Mouse (Mus musculus): ENCODE data around the gene Slc5a6. TPM values are rescaled to one million over a fixed set of nuclear protein-coding genes. Genes with fewer than 3 reads are reported as not detected.
A peak's percentile ranks its signal among the peaks of the same experiment; 100 is the strongest.

Slc5a6 gene
- polyA plus RNA-seq (2015; fragmentation: Nextera tagmentation; extraction: Ambion mirVana) = 10.9 and 11.5 TPM in 2 replicates

DNA sequence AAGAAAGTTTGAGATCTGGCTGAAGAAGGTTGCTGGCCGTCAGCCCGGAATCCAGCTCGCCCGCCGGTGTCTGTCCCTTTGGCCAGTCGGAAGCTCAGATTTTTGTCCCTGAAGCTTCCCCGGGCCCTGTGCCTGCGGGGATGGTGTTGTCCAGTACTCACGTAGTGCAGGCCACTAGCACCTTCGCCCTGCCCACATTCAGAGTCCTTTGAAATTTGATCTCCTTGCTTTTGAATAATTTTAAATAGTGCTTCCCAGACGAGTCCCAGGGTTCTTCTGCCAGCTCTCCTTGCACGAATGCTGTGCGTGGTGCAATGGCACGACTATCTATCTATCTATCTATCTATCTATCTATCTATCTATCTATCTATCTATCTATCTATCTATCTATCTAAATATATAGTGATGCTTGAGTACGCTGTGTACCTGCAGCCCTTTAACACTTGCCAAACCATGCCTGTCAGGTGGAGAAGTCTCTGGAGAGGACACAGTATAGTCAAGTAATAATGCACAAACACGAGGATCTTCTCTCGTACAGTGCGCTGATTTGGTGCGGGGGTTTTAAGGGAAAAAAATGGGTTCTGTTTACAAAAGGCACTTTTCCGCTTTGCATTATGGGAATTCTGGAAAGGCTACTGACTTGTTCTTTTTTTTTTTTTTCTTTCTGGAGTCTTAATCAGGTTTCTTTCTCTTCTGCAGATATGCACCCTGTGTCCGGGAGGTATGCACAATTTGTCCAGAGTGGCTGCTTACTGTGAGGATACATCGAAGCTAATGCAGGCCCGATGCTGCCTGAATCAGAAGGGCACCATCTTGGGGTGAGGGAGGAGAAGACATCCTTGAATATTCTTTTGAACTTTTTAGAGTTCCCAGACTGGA lies at the start of gene Slc5a6:
Gene Slc5a6, minus strand, starts transcription at position 162 of the 879 bp plus-strand sequence.
- H3K4me3 ChIP-seq = peak within 1 kb of the TSS; percentile 75
- H3K9me3 ChIP-seq (replicated peaks) = no peaks in the 10 kb centered on the region
- WGBS = under 1% methylated on average over 23 of the region's 23 CpGs
- peak within 1 kb of the TSS; percentile 89 for H3K9ac ChIP-seq
- H3K27me3 ChIP-seq = no peaks in the 10 kb centered on the region
- peak within 1 kb of the TSS; percentile 90 for H3K27ac ChIP-seq
- H3K4me2 ChIP-seq = peak within 1 kb of the TSS; percentile 76
- ATAC-seq = peak; percentile 9; the same call in 1 of the 2 replicates
- peaks cover 20% of the 10 kb centered on the region for H3K4me1 ChIP-seq
- H3K36me3 ChIP-seq (ENCODE audit: poor library complexity, severe bottlenecking) = 0 out of 2 replicates have a peak, but pooled peaks cover 13% of the 10 kb centered on the region

DNA sequence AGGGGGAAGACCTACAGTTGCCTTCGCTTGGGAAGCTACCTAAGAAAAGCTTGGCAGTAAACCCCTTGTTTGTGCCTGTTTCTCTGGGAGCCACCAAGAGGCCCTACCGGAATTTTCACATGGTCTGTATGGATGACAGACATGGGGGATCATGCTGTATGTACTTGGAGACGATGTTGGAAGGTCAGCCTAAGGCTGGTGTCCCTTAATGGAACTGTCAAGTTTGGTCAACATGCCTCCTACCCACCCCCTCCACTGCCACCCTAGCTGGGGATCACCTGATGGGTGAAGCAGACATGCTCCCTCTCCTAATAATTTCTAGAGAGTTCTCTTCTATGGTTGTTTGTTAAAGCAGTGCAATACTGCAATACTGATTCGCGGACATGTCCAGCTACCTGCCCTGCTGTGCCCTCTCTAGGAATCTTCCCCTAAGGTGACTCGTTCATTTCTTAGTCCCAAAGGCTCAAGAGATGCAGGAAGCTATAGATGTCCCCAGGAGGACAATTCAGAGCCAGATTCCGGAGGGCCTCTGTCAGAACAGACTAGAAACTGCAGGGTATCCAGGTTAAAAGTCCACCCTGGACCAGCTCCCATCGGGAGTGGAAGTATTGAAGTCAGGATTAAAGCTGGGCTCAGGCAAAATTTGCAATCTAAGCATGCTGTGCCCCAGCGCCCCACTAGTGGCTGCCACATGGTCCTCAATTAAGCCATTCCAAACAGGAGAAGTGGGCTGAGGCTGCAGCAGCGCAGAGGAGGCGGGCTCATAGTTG lies 47.2 kb upstream of the Slc5a6 start:
- Histone ChIP-seq H3K4me2 (peak overlapping the region; percentile 72), H3K36me3 (ENCODE audit: poor library complexity, severe bottlenecking) (no peaks in the 10 kb centered on the region), H3K27me3 (peaks cover 90% of the 10 kb centered on the region), H3K27ac (no peak overlapping the region), H3K4me1 (peaks cover 36% of the 10 kb centered on the region), H3K4me3 (peak overlapping the region; percentile 43), H3K9ac (0 out of 2 replicates have a peak overlapping the region, but pooled peaks have one; percentile 16), H3K9me3 (replicated peaks) (no peaks in the 10 kb centered on the region)
- ATAC-seq = no peak
- WGBS = 23% methylated on average over 11 of the region's 11 CpGs

DNA sequence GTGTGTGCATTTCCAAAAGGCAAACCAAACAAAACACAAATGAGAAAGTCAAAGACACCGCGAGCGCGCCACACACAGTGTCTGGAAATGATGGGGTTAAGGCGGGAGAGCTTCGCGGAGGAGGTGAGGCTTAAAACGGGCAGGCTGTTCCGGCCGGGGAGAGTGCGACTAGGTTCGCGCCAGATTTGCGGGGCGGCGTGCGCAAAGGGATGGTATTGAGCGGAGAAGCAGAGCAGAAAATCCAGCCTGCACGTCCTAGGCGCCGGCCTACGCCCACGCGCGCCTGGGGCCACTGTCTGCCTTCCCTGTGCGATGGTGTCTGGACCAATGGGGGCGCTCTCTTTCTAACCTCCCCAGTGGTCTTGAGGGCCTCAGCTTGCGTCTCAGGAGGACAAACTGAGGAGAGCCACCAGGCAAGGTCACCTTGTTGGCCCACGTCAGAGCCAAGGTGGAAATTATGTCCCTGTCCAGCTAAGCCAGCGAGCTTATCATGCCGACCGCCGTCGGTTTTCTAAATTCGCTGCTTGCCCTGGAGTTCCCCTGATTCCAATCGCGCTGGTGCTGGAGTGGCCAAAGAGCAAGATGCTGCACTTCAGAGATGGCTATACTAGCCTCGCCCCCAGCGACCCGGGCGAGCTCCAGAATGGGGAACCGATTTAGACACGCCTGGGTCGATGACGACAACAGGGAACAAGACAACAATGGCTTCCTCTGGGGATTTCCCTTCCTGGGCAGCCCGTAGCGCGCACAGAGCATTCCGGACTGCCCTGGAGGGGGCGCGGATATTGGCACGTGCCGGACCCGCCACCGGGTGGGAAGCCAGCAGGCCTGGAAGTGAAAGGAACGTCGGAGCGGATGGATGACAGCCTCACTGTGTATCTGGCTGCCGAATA lies 46.3 kb upstream of the Slc5a6 start:
- under 1% methylated on average over 59 of the region's 59 CpGs for WGBS
- Histone ChIP-seq H3K36me3 (ENCODE audit: poor library complexity, severe bottlenecking) (no peaks in the 10 kb centered on the region), H3K27me3 (peaks cover 98% of the 10 kb centered on the region), H3K9ac (0 out of 2 replicates have a peak overlapping the region, but pooled peaks have one; percentile 16), H3K4me3 (peak overlapping the region; percentile 43), H3K4me2 (peak overlapping the region; percentile 72), H3K27ac (no peak overlapping the region), H3K4me1 (peaks cover 36% of the 10 kb centered on the region), H3K9me3 (replicated peaks) (no peaks in the 10 kb centered on the region)
- no peak for ATAC-seq

DNA sequence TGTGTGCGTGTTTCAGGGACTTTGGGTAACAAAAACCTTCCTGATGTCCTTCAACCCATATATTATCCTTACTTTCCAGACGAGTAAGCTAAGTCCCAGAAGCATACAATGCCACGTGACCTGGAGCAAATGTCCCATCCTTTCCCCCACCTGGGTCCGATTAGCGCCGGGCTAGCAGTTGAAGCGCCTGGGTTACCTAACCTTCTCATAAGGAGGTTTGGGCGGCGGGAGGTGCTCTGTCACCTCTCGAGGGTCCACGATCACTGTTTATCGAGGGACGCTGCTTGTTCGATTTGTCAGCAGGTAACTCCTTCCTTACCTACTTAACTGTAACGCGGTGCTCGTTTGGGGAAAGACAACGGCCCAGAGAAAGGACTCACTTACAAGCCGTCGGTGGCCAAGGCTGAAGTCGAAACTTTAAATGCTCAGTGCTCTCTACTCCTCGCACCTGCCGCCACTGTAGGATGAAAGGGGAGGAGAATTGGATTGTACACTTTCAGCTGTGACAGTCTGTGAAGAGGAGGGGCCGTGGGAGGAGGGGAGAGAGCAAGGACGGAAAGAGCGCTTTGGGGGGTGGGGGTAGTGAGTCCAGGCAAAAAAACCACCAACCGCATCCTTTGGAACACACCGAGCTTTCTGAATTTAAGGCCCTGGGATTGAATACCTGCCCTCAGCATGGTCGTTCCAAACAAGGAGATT lies 45.5 kb upstream of the Slc5a6 start:
- Histone ChIP-seq H3K4me3 (peak overlapping the region; percentile 43), H3K9ac (no peak overlapping the region), H3K27ac (no peak overlapping the region), H3K4me2 (peak overlapping the region; percentile 72), H3K9me3 (replicated peaks) (no peaks in the 10 kb centered on the region), H3K36me3 (ENCODE audit: poor library complexity, severe bottlenecking) (no peaks in the 10 kb centered on the region), H3K4me1 (peaks cover 36% of the 10 kb centered on the region), H3K27me3 (peaks cover 99% of the 10 kb centered on the region)
- 3% methylated on average over 29 of the region's 29 CpGs for WGBS
- ATAC-seq = no peak

DNA sequence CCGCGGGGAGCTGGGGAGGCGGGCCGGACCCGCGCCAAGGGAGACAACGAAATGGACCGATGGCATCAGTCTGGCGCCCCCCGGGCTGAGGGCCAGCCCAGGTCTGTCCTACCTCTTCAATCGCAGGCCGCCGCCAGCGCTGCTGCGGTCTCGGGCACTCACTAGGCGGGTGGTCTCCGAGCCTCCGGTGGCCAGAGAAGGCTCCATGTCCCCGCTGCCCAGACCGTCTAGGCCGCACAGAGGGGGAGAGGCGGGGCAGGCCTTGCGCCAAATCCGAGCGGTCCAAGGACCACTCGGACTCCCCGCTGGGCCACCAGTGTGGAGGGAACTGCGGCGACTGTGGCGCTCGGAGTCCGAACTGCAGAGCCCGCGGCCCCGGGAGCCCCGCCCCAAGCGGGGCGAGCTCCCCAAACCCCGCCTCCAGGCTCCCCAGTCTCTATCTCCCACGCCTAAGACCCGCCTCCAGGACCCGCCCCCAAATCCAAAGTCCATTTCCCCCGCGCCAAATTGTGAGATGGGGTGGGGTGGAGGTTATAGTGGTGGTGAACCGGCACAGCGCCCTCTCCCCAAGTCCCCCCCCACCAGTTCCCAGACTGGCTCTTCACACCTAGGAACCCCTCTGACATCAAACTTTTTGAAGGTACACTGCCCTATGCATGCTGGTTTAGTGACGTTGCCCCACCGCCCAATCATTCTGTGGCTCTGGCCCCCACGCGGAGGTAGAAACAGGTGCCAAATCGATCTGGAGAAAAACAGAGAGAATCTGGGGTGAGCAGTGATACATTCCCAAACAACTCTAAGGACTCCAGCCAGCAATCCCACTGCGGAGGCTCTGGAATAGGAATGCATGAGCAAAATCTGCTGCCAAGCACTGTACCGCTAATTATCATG lies 44.7 kb upstream of the Slc5a6 start:
- Histone ChIP-seq H3K27ac (no peak overlapping the region), H3K9ac (peak overlapping the region; percentile 61), H3K4me3 (peak overlapping the region; percentile 43), H3K4me1 (peaks cover 36% of the 10 kb centered on the region), H3K36me3 (ENCODE audit: poor library complexity, severe bottlenecking) (no peaks in the 10 kb centered on the region), H3K9me3 (replicated peaks) (no peaks in the 10 kb centered on the region), H3K27me3 (peaks cover 99% of the 10 kb centered on the region), H3K4me2 (peak overlapping the region; percentile 72)
- ATAC-seq = peak; percentile 68
- under 1% methylated on average over 52 of the region's 54 CpGs for WGBS

DNA sequence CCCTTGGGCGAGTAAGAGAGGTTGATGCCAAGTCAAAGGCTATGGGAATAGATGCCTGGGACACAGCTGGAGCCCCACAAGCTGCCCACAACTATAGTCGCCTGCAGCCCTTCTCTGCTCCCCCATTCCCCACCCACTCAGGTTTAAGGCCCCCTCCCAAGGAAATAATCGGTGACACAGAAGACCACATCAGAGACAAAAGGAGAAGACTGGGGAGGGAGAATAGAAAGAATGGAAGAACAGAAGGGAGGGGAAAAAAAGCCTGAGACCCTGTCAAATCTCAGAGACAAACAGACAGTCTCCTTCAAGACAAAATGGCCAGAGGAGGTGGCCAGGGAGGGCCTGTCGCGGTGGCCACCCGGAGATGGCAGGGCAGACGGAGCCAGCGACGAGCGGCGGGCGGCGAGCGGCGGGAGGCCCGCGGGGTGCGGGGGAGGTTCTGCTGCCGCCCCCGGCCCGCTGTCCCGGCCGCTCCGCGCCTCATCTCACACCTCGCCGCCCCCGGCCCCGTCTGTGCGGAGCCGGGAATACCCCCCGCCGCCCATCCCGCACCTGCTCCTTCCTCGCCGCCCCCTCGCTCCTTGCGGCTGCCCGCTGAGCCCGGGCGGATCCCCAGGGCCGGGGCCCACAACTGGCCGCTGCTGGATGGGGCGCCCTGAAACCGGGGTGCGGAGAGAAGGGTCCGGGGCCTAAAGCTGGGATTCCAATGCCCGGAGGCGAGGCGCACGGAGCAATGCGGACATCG lies 43.7 kb upstream of the Slc5a6 start:
- no peak overlapping the region for H3K27ac ChIP-seq

DNA sequence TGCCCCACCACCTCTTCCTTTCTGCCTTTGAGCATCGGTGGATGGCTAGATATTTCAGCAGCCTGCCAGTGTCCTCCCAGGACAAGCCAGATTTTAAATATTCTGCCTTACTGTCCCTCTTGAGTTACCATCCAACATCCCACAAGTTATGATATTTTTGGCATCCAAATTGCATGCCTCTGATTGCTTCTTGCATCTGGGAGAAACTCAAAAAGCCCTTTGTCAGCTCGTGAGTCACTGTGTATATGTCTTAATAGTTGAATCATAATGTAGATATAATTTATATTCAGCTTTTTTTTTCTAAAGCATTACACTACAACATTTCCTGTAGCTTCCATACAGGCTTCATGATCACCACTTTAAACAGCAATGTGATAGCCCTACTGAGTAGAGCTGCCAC lies 38.4 kb upstream of the Slc5a6 start:
- H3K9me3 ChIP-seq (replicated peaks) = no peaks in the 10 kb centered on the region
- ATAC-seq = no peak
- no peaks in the 10 kb centered on the region for H3K36me3 ChIP-seq (ENCODE audit: poor library complexity, severe bottlenecking)
- 86% methylated on average over 2 of the region's 2 CpGs for whole genome bisulfite sequencing
- peaks cover 5% of the 10 kb centered on the region for H3K4me1 ChIP-seq
- H3K27me3 ChIP-seq = peaks cover 54% of the 10 kb centered on the region
- H3K27ac ChIP-seq = no peak overlapping the region
- H3K4me3 ChIP-seq = no peak overlapping the region
- H3K9ac ChIP-seq = no peak overlapping the region
- no peak overlapping the region for H3K4me2 ChIP-seq

More for the DNA sequence above, 43.7 kb upstream of the Slc5a6 start:
- Histone ChIP-seq H3K27me3 (peaks cover 94% of the 10 kb centered on the region), H3K4me2 (peak overlapping the region; percentile 72), H3K4me1 (peaks cover 36% of the 10 kb centered on the region), H3K9ac (peak overlapping the region; percentile 61), H3K9me3 (replicated peaks) (no peaks in the 10 kb centered on the region), H3K36me3 (ENCODE audit: poor library complexity, severe bottlenecking) (no peaks in the 10 kb centered on the region), H3K4me3 (peak overlapping the region; percentile 43)
- no peak; the same call in 1 of the 2 replicates for ATAC-seq
- 1% methylated on average over 44 of the region's 53 CpGs for WGBS

DNA sequence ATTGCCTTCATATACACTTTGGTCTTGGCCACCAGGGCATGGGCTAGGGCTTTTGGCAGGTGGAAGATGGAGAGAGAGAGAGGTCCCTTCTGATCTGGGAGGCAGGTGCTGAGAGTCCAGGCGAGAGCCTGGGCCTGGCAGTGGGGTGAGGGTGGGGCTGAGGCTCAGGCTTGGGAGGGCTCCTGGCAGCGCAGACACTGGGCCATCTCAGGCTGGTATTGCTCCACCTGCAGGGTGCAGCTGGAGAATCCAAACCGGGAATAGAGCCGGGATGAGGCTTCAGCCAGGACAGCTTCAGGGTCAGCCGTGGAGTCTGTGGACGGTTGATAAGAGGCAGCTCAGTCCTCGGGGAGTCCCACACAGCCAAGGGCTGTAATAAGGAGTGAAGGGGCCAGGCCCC lies 37.9 kb upstream of the Slc5a6 start:
- H3K27ac ChIP-seq = no peak overlapping the region
- ATAC-seq = no peak
- no peaks in the 10 kb centered on the region for H3K9me3 ChIP-seq (replicated peaks)
- H3K4me1 ChIP-seq = peaks cover 4% of the 10 kb centered on the region
- H3K27me3 ChIP-seq = peaks cover 49% of the 10 kb centered on the region
- H3K4me3 ChIP-seq = no peak overlapping the region
- no peaks in the 10 kb centered on the region for H3K36me3 ChIP-seq (ENCODE audit: poor library complexity, severe bottlenecking)
- WGBS = 37% methylated on average over 7 of the region's 7 CpGs
- no peak overlapping the region for H3K9ac ChIP-seq
- no peak overlapping the region for H3K4me2 ChIP-seq

DNA sequence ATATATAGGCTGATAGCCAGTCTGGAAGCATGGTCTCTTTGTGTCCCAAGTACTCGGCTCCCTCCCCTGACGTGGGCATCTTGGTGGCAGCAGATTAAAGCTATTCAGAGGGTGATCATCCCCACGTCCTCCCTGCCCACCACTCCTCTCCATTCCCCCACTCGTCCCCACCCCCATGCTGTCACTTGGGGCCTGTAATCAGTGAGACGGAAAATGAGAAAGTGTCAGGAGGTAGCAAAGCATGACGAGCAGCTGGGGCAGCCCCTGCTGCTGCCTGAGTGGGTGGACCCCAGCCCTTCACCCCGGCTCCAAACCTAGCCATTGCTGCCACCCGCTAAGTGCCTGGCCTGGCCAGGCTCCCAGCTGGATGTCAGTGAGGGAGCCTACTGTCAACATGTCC lies 35.2 kb upstream of the Slc5a6 start:
- peaks cover 4% of the 10 kb centered on the region for H3K4me1 ChIP-seq
- H3K36me3 ChIP-seq (ENCODE audit: poor library complexity, severe bottlenecking) = peaks cover 2% of the 10 kb centered on the region; the same call in 1 of the 2 replicates
- H3K27me3 ChIP-seq = peaks cover 23% of the 10 kb centered on the region
- no peaks in the 10 kb centered on the region for H3K9me3 ChIP-seq (replicated peaks)
- 9% methylated on average over 8 of the region's 8 CpGs for WGBS
- H3K4me2 ChIP-seq = 0 out of 2 replicates have a peak overlapping the region, but pooled peaks have one; percentile 16
- no peak overlapping the region for H3K27ac ChIP-seq
- peak; percentile 15; the same call in 1 of the 2 replicates for ATAC-seq
- no peak overlapping the region for H3K9ac ChIP-seq
- H3K4me3 ChIP-seq = no peak overlapping the region

All from forebrain, embryonic 13.5 days (tissue).